Mouse (Mus musculus) heart, adult 18-20 months (tissue): Measurements from ENCODE around the gene Btbd3. TPM values are rescaled to one million over a fixed set of nuclear protein-coding genes. Genes with fewer than 3 reads are reported as not detected.

ENCODE experiments used
- DNase-seq, 2 experiments: peaks; one replicate each; pipeline ENCODE4 v3.0.0; 2021 to 2022; ENCODE audit warnings: mixed read lengths in 1 of 2
- total RNA-seq, 2 experiments: library from RNA; stranded (reverse); gene quantifications; 2 replicates each; pipeline ENCODE4 v1.2.3; 2021

Btbd3 gene
- total RNA-seq, 2 experiments from 2014 or later = 14.6 to 15.9 TPM

- DNase-seq = no peak
Observed at GRCm38 (mm10) chr2:138531160-138531967, 275.0 kb downstream of the Btbd3 start.

- no peak for DNase-seq
Observed at GRCm38 (mm10) chr2:138531992-138532391, 275.6 kb downstream of the Btbd3 start.

- DNase-seq = no peak
Observed at GRCm38 (mm10) chr2:138539655-138540054, 283.3 kb downstream of the Btbd3 start.

- no peak for DNase-seq
Observed at GRCm38 (mm10) chr2:138548990-138549389, 292.6 kb downstream of the Btbd3 start.

- DNase-seq = no peak
Observed at GRCm38 (mm10) chr2:138551516-138551915, 295.2 kb downstream of the Btbd3 start.

- no peak for DNase-seq
Observed at GRCm38 (mm10) chr2:138555106-138555862, 298.9 kb downstream of the Btbd3 start.

- DNase-seq = no peak
Observed at GRCm38 (mm10) chr2:138585930-138586329, 329.6 kb downstream of the Btbd3 start.

- no peak for DNase-seq
Observed at GRCm38 (mm10) chr2:138587335-138587734, 331.0 kb downstream of the Btbd3 start.

- no peak for DNase-seq
Observed at GRCm38 (mm10) chr2:138587795-138588545, 331.6 kb downstream of the Btbd3 start.

- DNase-seq = no peak
Observed at GRCm38 (mm10) chr2:138589105-138589504, 332.7 kb downstream of the Btbd3 start.

GRCm38 (mm10) chr2:138590307-138590706 is 333.9 kb downstream of the Btbd3 start:
- DNase-seq = no peak

GRCm38 (mm10) chr2:138612361-138612760 is 356.0 kb downstream of the Btbd3 start:
- no peak for DNase-seq

- DNase-seq = no peak
Observed at GRCm38 (mm10) chr2:138617501-138617900, 361.1 kb downstream of the Btbd3 start.
